Mouse (Mus musculus) kidney, postnatal 0 days (tissue): Measurements from ENCODE around the gene Pak1ip1. TPM values are rescaled to one million over a fixed set of nuclear protein-coding genes. Genes with fewer than 3 reads are reported as not detected.
A peak's percentile ranks its signal among the peaks of the same experiment; 100 is the strongest.

Experiments used
- ATAC-seq: fragments of 200-750 bp; cut with Nextera tagmentation; replicated peaks from 2 replicates; pipeline ENCODE4 v1.8.0; 2017; ENCODE audit warnings: low read depth, moderate number of reproducible peaks, moderate TSS enrichment, moderate library complexity; ENCODE audit not compliant: low FRiP score
- DNase-seq: peaks from one replicate; pipeline ENCODE4 v3.0.0-alpha.2; 2016; ENCODE audit warnings: low spot score
- H3K27ac ChIP-seq: fragments of 300-500 bp; sonication (generic); 2 replicates; pipeline ENCODE4 v1.5.1; 2014; ENCODE audit warnings: mild to moderate bottlenecking
- H3K27me3 ChIP-seq: fragments of 300-500 bp; sonication (generic); 2 replicates; pipeline ENCODE4 v1.6.1; 2014; ENCODE audit warnings: low read length, mixed read lengths; ENCODE audit not compliant: insufficient read depth
- H3K36me3 ChIP-seq: fragments of 300-500 bp; sonication (generic); 2 replicates; pipeline ENCODE4 v1.6.1; 2014; ENCODE audit warnings: low read length, mixed read lengths; ENCODE audit not compliant: insufficient read depth
- H3K4me1 ChIP-seq: fragments of 300-500 bp; sonication (generic); replicated peaks from 2 replicates; pipeline ENCODE4 v1.6.1; 2014; ENCODE audit warnings: antibody characterized with exemption, low read length, mixed read lengths; ENCODE audit not compliant: insufficient read depth
- H3K4me2 ChIP-seq: fragments of 300-500 bp; sonication (generic); 2 replicates; pipeline ENCODE4 v1.6.1; 2014; ENCODE audit warnings: mild to moderate bottlenecking, low read length, moderate library complexity, mixed read lengths
- H3K4me3 ChIP-seq: fragments of 300-500 bp; sonication (generic); replicated peaks from 2 replicates; pipeline ENCODE4 v1.5.1; 2014; ENCODE audit warnings: low read depth, low read length
- H3K9ac ChIP-seq: fragments of 300-500 bp; sonication (generic); 2 replicates; pipeline ENCODE4 v1.6.1; 2014; ENCODE audit warnings: low read depth, low read length
- H3K9me3 ChIP-seq: fragments of 300-500 bp; sonication (generic); replicated peaks from 2 replicates; pipeline ENCODE4 v1.6.1; 2016; ENCODE audit warnings: low read length, inconsistent platforms, mixed read lengths
- CTCF ChIP-seq: IDR thresholded peaks from 2 replicates; pipeline ENCODE4 v1.5.1; 2016; ENCODE audit warnings: antibody characterized with exemption, low read depth, mild to moderate bottlenecking, moderate library complexity
- WGBS: fragments of 180-500 bp; shearing (Covaris S2); extraction: QIAGEN DNeasy Blood & Tissue Kit; methylation state at CpG from one replicate; pipeline ENCODE4 v1.1.7; 2014; 5-methylcytosine and 5-hydroxymethylcytosine counted together
- polyA plus RNA-seq: library from polyadenylated mRNA; unstranded; fragments of >200 nt; fragmentation: Nextera tagmentation; extraction: Ambion mirVana; gene quantifications from 2 replicates; pipeline ENCODE4 v1.2.1, GENCODE M21; 2015

Pak1ip1 gene
- polyA plus RNA-seq, 1 experiment from 2014 or later = 67.6 TPM

DNA sequence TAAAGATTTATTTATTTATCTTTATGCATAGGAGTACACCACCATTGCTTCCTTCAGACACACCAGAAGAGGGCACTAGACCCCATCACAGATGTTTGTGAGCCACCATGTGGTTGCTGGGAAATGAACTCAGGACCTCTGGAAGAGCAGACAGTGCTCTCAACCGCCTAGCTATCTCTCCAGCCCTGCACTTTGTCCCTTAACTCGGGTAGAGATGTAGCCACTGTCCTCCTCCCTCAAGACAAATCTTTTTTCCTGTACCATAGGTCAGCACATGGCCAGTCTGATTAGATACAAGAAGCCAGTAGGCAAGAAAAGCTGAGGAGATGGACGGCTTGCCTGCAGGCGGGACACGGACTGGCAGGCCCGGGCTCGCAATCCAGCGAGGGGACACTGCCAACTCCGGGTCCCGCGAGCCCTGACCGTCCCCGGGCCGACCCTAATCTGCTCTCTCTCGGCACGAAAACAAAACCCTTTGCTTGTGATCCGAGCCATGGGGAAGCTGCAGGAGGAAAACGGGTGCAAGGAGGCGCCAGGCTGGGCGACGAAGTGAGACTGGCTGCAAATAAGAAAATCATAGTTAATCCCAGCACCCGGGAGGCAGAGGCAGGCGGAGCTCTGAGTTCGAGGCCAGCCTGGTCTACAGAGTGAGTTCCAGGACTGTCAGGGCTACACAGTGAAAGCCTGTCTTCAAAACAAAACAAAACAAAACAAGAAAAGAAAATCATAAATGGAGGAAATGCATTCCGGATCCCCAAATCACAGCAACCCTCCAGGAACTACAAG is 490 bp upstream of the Pak1ip1 start:
- Histone ChIP-seq H3K27ac (peak overlapping the region; percentile 98), H3K4me3 (peak overlapping the region; percentile 99), H3K27me3 (no peaks in the 10 kb centered on the region), H3K9me3 (no peaks in the 10 kb centered on the region), H3K9ac (peak overlapping the region; percentile 85), H3K4me2 (peak overlapping the region; percentile 83), H3K4me1 (peaks cover 8% of the 10 kb centered on the region; the same call in 1 of the 2 replicates), H3K36me3 (0 out of 2 replicates have a peak, but pooled peaks cover 6% of the 10 kb centered on the region)
- WGBS = under 1% methylated on average over 25 of the region's 25 CpGs
- DNase-seq (peak; percentile 53), ATAC-seq (peak; percentile 68)
- peak; percentile 65 for TF ChIP-seq CTCF

GRCm38 (mm10) chr13:41002001-41002400 is 1.2 kb downstream of the Pak1ip1 start:
- no peak for DNase-seq
- no peaks in the 10 kb centered on the region for H3K27me3 ChIP-seq
- peaks cover 17% of the 10 kb centered on the region; the same call in 1 of the 2 replicates for H3K36me3 ChIP-seq
- no peak for TF ChIP-seq CTCF
- peak overlapping the region; percentile 99 for H3K4me3 ChIP-seq
- 86% methylated on average over 5 of the region's 5 CpGs for WGBS
- H3K4me2 ChIP-seq = peak overlapping the region; percentile 84
- H3K27ac ChIP-seq = no peak overlapping the region
- ATAC-seq = no peak
- peaks cover 8% of the 10 kb centered on the region; the same call in 1 of the 2 replicates for H3K4me1 ChIP-seq
- H3K9ac ChIP-seq = no peak overlapping the region
- H3K9me3 ChIP-seq = no peaks in the 10 kb centered on the region

DNA sequence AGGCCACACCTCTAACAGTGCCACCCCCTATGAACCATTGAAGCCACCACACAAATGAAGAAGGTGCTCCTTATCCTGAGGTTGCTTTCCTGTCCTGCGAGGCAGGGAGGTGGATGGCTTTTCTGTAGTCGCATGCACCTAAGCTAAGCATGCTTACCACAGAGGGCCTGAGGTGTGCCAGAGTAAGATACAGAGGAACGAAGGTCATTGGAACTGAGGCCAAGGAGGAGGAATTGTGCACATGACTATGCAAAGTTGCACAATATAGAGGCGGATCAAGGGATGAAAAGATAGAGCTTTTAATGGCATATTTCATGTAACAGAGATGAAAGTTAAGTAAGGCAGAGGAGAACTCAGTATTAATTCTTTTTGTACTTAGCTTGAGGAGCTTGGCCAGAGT is 5.4 kb downstream of the Pak1ip1 start:
- peaks cover 3% of the 10 kb centered on the region; the same call in 1 of the 2 replicates for H3K4me1 ChIP-seq
- no peak for TF ChIP-seq CTCF
- H3K36me3 ChIP-seq = peaks cover 59% of the 10 kb centered on the region
- no peak overlapping the region for H3K4me2 ChIP-seq
- WGBS = 97% methylated on average over 4 of the region's 4 CpGs
- H3K9ac ChIP-seq = no peak overlapping the region
- no peaks in the 10 kb centered on the region for H3K27me3 ChIP-seq
- H3K4me3 ChIP-seq = no peak overlapping the region
- H3K9me3 ChIP-seq = no peaks in the 10 kb centered on the region
- ATAC-seq = no peak
- H3K27ac ChIP-seq = no peak overlapping the region
- no peak for DNase-seq

- no peak for TF ChIP-seq CTCF
These were observed 7.4 kb downstream of the Pak1ip1 start for GRCm38 (mm10) chr13:41008271-41008670.

GRCm38 (mm10) chr13:41008946-41009345 is 8.1 kb downstream of the Pak1ip1 start:
- H3K4me3 ChIP-seq = no peak overlapping the region
- DNase-seq = no peak
- peak; percentile 20; the same call in 1 of the 2 replicates for TF ChIP-seq CTCF

More at GRCm38 (mm10) chr13:41008271-41008670, 7.4 kb downstream of the Pak1ip1 start:
- no peaks in the 10 kb centered on the region for H3K27me3 ChIP-seq
- H3K36me3 ChIP-seq = peaks cover 75% of the 10 kb centered on the region
- no peak overlapping the region for H3K27ac ChIP-seq
- no peaks in the 10 kb centered on the region for H3K9me3 ChIP-seq
- DNase-seq (no peak), ATAC-seq (no peak)
- no peaks in the 10 kb centered on the region for H3K4me1 ChIP-seq
- no peak overlapping the region for H3K4me2 ChIP-seq
- H3K9ac ChIP-seq = no peak overlapping the region
- no peak overlapping the region for H3K4me3 ChIP-seq
- WGBS = 75% methylated on average over 10 of the region's 10 CpGs

DNA sequence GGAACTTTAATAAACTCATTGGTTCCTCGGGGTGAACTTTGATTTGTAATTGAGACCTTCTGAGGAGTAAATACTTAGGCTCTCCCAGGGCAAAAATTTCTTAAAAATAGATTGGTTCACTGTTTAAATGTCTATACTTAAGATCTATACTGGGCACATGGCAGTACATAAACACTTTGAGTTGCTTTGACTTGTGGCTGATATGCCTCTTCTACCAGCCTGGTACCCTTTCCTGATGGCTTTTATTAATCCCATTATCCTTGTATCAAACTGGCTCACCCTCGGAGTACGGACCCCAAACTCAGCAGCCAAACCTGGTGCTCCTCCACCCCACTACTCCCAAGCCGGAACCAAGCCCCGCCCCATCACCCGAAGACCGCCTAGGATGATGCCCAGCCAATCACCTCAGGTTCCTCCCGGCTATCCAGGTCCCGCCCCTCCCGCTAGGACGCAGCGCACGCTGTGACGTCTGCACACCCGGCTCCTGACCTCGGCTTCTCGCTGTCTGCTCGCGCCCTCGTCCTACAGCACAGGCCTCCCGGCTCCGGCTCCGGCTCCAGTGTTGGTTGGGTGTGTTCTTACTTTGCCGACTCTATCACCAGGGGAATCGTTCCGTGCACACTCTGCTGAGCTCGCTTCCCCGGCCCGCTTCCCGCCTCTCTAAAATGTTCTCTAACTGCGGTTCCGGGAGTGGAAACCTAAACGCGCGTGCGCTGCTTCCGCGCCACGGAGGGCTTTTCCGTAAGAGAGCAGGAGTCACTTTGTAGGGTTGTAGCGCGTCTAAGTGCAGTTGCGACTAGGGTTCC is 15.2 kb downstream of the Pak1ip1 start, which contains the start of gene Tmem14c:
TSS of gene Tmem14c (plus strand) at position 464 of the 806 bp plus-strand sequence.
- Histone ChIP-seq H3K27me3 (no peaks in the 10 kb centered on the region), H3K9me3 (no peaks in the 10 kb centered on the region), H3K4me3 (peak within 1 kb of the TSS; percentile 65), H3K9ac (peak within 1 kb of the TSS; percentile 78), H3K36me3 (peaks cover 38% of the 10 kb centered on the region), H3K27ac (peak within 1 kb of the TSS; percentile 92), H3K4me2 (peak within 1 kb of the TSS; percentile 78), H3K4me1 (peaks cover 8% of the 10 kb centered on the region)
- ATAC-seq = peak; percentile 99
- TF ChIP-seq CTCF = no peak
- WGBS = under 1% methylated on average over 43 of the region's 43 CpGs
- DNase-seq = peak; percentile 97

More at GRCm38 (mm10) chr13:41008946-41009345, 8.1 kb downstream of the Pak1ip1 start:
- 82% methylated on average over 8 of the region's 8 CpGs for WGBS
- Histone ChIP-seq H3K36me3 (peaks cover 75% of the 10 kb centered on the region), H3K9ac (no peak overlapping the region), H3K4me1 (no peaks in the 10 kb centered on the region), H3K27me3 (no peaks in the 10 kb centered on the region), H3K27ac (no peak overlapping the region), H3K4me2 (no peak overlapping the region), H3K9me3 (no peaks in the 10 kb centered on the region)
- no peak for ATAC-seq
